Mouse (Mus musculus) forebrain, postnatal 0 days (tissue): ENCODE data around the gene Klk15. TPM values are rescaled to one million over a fixed set of nuclear protein-coding genes. Genes with fewer than 3 reads are reported as not detected.
A peak's percentile ranks its signal among the peaks of the same experiment; 100 is the strongest.

Source experiments
- ATAC-seq: fragments of 200-750 bp; cut with Nextera tagmentation; 2 replicates; pipeline ENCODE4 v1.8.0; 2017; ENCODE audit warnings: mild to moderate bottlenecking, moderate library complexity
- DNase-seq: peaks from one replicate; pipeline ENCODE4 v3.0.0-alpha.2; 2015
- H3K27ac ChIP-seq: fragments of 300-500 bp; sonication (generic); 2 replicates; pipeline ENCODE4 v1.5.1; 2014; ENCODE audit warnings: low read depth, mild to moderate bottlenecking, antibody characterized with exemption, low read length, moderate library complexity, mixed read lengths
- H3K27me3 ChIP-seq: fragments of 300-500 bp; sonication (generic); 2 replicates; pipeline ENCODE4 v1.6.1; 2014; ENCODE audit warnings: mild to moderate bottlenecking, low read length, mixed read lengths; ENCODE audit not compliant: insufficient read depth
- H3K36me3 ChIP-seq: fragments of 300-500 bp; sonication (generic); 2 replicates; pipeline ENCODE4 v1.6.1; 2014; ENCODE audit warnings: mild to moderate bottlenecking, moderate library complexity; ENCODE audit not compliant: insufficient read depth
- H3K4me1 ChIP-seq: fragments of 300-500 bp; sonication (generic); 2 replicates; pipeline ENCODE4 v1.6.1; 2014; ENCODE audit warnings: antibody characterized with exemption; ENCODE audit not compliant: insufficient read depth
- H3K4me2 ChIP-seq: fragments of 300-500 bp; sonication (generic); 2 replicates; pipeline ENCODE4 v1.6.1; 2014; ENCODE audit warnings: low read depth, mild to moderate bottlenecking, moderate library complexity
- H3K4me3 ChIP-seq: fragments of 300-500 bp; sonication (generic); 2 replicates; pipeline ENCODE4 v1.5.1; 2014; ENCODE audit warnings: low read depth, low read length, mixed read lengths
- H3K9ac ChIP-seq: fragments of 300-500 bp; sonication (generic); 2 replicates; pipeline ENCODE4 v1.6.1; 2014; ENCODE audit warnings: mild to moderate bottlenecking
- H3K9me3 ChIP-seq: fragments of 300-500 bp; sonication (generic); 2 replicates; pipeline ENCODE4 v1.6.1; 2016; ENCODE audit warnings: low read length
- CTCF ChIP-seq: sonication (generic); IDR thresholded peaks from 2 replicates; pipeline ENCODE4 v1.5.1; 2016; ENCODE audit warnings: antibody characterized with exemption, control low read depth, low read depth
- WGBS: fragments of 180-500 bp; shearing (Covaris S2); extraction: QIAGEN DNeasy Blood & Tissue Kit; methylation state at CpG from one replicate; pipeline ENCODE4 v1.1.7; 2014; 5-methylcytosine and 5-hydroxymethylcytosine counted together
- polyA plus RNA-seq: library from polyadenylated mRNA; unstranded; fragments of >200 nt; fragmentation: Nextera tagmentation; extraction: Ambion mirVana; gene quantifications from 2 replicates; pipeline ENCODE4 v1.2.1, GENCODE M21; 2015
- total RNA-seq: library from RNA; depleted of rRNA; stranded (reverse); fragments of >200 nt; gene quantifications from 2 replicates; pipeline ENCODE4 v1.2.3, GENCODE M21; 2014

The Klk15 gene
- total and polyA plus RNA-seq, 2 experiments from 2014 or later = not detected

DNA sequence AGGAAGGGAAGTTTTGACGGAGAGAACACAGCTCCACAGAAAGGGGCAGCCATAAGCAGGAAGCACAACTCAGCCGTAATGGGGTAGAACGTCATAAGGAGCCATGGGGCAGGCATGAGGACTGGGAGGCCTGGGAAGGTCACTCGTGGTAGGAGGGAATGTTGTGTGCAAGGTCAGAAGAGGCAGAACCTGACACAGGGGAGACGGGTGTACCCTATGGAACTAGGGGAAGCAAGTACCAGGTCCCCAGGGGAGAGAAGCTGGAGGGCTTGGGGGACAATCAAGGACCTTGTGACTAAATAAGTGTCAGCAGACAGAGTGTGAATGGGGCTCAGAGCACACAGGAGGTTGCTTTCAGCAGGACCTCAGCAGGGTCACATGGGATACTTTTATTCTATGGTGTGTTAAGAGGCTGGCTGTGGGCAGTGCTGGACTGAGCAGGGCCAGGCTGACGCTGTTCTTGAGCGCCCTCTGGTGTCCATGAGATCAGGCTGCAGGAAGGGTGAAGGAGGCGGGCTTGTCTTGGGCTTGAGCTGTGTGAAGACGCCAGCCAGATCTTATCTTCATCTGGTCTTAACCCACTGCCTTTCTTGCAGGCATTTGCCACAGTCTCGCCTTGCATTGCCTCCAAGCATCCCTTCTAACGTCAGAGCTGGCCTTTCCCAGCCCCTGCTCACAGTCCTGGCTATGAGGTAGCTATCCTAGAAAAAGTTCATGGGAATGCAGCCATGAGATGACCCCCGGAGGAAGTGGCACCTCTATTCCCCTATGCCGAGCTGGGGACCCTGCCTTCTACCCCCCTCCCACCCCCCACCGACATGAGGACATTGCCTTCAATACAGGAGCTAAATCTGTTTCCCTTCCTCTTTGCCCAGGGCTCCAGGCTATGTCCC, 13.7 kb upstream of the Klk15 start:
- H3K4me2 ChIP-seq = no peak overlapping the region
- no peaks in the 10 kb centered on the region for H3K27me3 ChIP-seq
- no peak overlapping the region for H3K27ac ChIP-seq
- H3K36me3 ChIP-seq = no peaks in the 10 kb centered on the region
- no peaks in the 10 kb centered on the region for H3K9me3 ChIP-seq
- ATAC-seq (peak; percentile 93), DNase-seq (peak; percentile 68)
- H3K4me1 ChIP-seq = no peaks in the 10 kb centered on the region
- 30% methylated on average over 14 of the region's 14 CpGs for WGBS
- TF ChIP-seq CTCF = peak; percentile 83
- H3K4me3 ChIP-seq = no peak overlapping the region
- H3K9ac ChIP-seq = no peak overlapping the region

- ATAC-seq (no peak), DNase-seq (no peak)
- WGBS = 95% methylated on average over 3 of the region's 3 CpGs
- Histone ChIP-seq H3K9ac (no peak overlapping the region), H3K27me3 (no peaks in the 10 kb centered on the region), H3K9me3 (no peaks in the 10 kb centered on the region), H3K4me3 (no peak overlapping the region), H3K4me1 (no peaks in the 10 kb centered on the region), H3K27ac (no peak overlapping the region), H3K4me2 (no peak overlapping the region), H3K36me3 (no peaks in the 10 kb centered on the region)
- TF ChIP-seq CTCF = no peak
Observed at GRCm38 (mm10) chr7:43920582-43920981, 13.0 kb upstream of the Klk15 start.

GRCm38 (mm10) chr7:43921087-43921486, 12.5 kb upstream of the Klk15 start:
- H3K9ac ChIP-seq = no peak overlapping the region
- no peak for DNase-seq
- H3K27ac ChIP-seq = no peak overlapping the region
- ATAC-seq = no peak
- H3K27me3 ChIP-seq = no peaks in the 10 kb centered on the region
- H3K4me2 ChIP-seq = no peak overlapping the region
- WGBS = 93% methylated on average over 6 of the region's 6 CpGs
- H3K36me3 ChIP-seq = no peaks in the 10 kb centered on the region
- H3K4me1 ChIP-seq = no peaks in the 10 kb centered on the region
- no peak for TF ChIP-seq CTCF
- no peaks in the 10 kb centered on the region for H3K9me3 ChIP-seq
- H3K4me3 ChIP-seq = no peak overlapping the region

GRCm38 (mm10) chr7:43921941-43922340, 11.6 kb upstream of the Klk15 start:
- no peaks in the 10 kb centered on the region for H3K4me1 ChIP-seq
- H3K9ac ChIP-seq = no peak overlapping the region
- TF ChIP-seq CTCF = no peak
- no peaks in the 10 kb centered on the region for H3K27me3 ChIP-seq
- DNase-seq (no peak), ATAC-seq (no peak)
- H3K27ac ChIP-seq = no peak overlapping the region
- H3K4me3 ChIP-seq = no peak overlapping the region
- no peaks in the 10 kb centered on the region for H3K9me3 ChIP-seq
- H3K36me3 ChIP-seq = no peaks in the 10 kb centered on the region
- WGBS = 82% methylated on average over 2 of the region's 2 CpGs
- no peak overlapping the region for H3K4me2 ChIP-seq

- no peaks in the 10 kb centered on the region for H3K4me1 ChIP-seq
- no peaks in the 10 kb centered on the region for H3K36me3 ChIP-seq
- no peaks in the 10 kb centered on the region for H3K9me3 ChIP-seq
- ATAC-seq (no peak), DNase-seq (no peak)
- H3K4me3 ChIP-seq = no peak overlapping the region
- H3K27ac ChIP-seq = no peak overlapping the region
- no peak overlapping the region for H3K4me2 ChIP-seq
- H3K9ac ChIP-seq = no peak overlapping the region
- no peaks in the 10 kb centered on the region for H3K27me3 ChIP-seq
- TF ChIP-seq CTCF = no peak
- WGBS = 68% methylated on average over 5 of the region's 5 CpGs
Observed at GRCm38 (mm10) chr7:43925985-43926384, 7.6 kb upstream of the Klk15 start.

GRCm38 (mm10) chr7:43928521-43928920, 5.0 kb upstream of the Klk15 start:
- WGBS = 50% methylated on average over 4 of the region's 4 CpGs
- H3K4me3 ChIP-seq = no peak overlapping the region
- no peak overlapping the region for H3K9ac ChIP-seq
- DNase-seq (no peak), ATAC-seq (no peak)
- no peaks in the 10 kb centered on the region for H3K9me3 ChIP-seq
- H3K36me3 ChIP-seq = no peaks in the 10 kb centered on the region
- TF ChIP-seq CTCF = peak; percentile 33
- no peaks in the 10 kb centered on the region for H3K4me1 ChIP-seq
- H3K27ac ChIP-seq = no peak overlapping the region
- no peak overlapping the region for H3K4me2 ChIP-seq
- no peaks in the 10 kb centered on the region for H3K27me3 ChIP-seq

DNA sequence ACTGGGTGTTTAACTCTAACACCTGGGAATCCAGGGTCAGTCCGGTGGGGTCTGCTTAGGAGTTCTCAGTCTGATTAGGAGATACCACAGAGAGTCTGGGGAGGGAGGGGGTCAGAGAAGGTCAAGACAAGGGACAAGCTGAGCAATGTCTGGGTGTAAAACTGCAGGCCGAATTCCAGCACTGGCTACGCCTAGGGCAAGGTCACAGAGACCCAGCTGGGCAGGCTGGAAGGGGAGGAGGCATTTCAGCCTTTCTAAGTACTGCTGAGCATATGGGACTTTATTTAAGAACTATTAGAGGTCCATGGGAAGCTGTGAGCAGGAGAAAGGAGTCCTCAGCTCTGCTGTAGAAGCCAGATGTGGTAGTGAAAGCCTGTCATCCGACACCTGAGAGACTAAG, 1.2 kb upstream of the Klk15 start:
- no peaks in the 10 kb centered on the region for H3K36me3 ChIP-seq
- H3K27ac ChIP-seq = no peak overlapping the region
- 71% methylated on average over 4 of the region's 4 CpGs for WGBS
- H3K4me2 ChIP-seq = no peak overlapping the region
- no peak for TF ChIP-seq CTCF
- DNase-seq (no peak), ATAC-seq (no peak)
- H3K4me3 ChIP-seq = no peak overlapping the region
- no peaks in the 10 kb centered on the region for H3K4me1 ChIP-seq
- H3K27me3 ChIP-seq = no peaks in the 10 kb centered on the region
- no peak overlapping the region for H3K9ac ChIP-seq
- no peaks in the 10 kb centered on the region for H3K9me3 ChIP-seq
